Mouse (Mus musculus) embryonic facial prominence, embryonic 12.5 days (tissue): ENCODE results near the gene Usmg5. TPM values are rescaled to one million over a fixed set of nuclear protein-coding genes. Genes with fewer than 3 reads are reported as not detected.

Experiments
- polyA plus RNA-seq: library from polyadenylated mRNA; unstranded; fragments of >200 nt; fragmentation: Nextera tagmentation; extraction: Ambion mirVana; gene quantifications from 2 replicates; pipeline ENCODE4 v1.2.1, GENCODE M21; 2016

The Usmg5 gene
- polyA plus RNA-seq, 1 experiment from 2014 or later, result 1,248 TPM

Other genes starting within 250 kb of the Usmg5 start
- 39.4 and 50.5 TPM in 2 replicates for gene Ina, start 75.9 kb downstream of the Usmg5 start, polyA plus RNA-seq
- 75.2 and 76.1 TPM in 2 replicates for gene Nt5c2, start 75.5 kb downstream of the Usmg5 start, polyA plus RNA-seq
- gene Pcgf6, start 39.7 kb downstream of the Usmg5 start, polyA plus RNA-seq, result 31.5 and 31.7 TPM in 2 replicates
- gene Taf5, start 22.9 kb downstream of the Usmg5 start, polyA plus RNA-seq, result 11.9 and 12.4 TPM in 2 replicates
- 11.8 and 14.0 TPM in 2 replicates for gene Pdcd11, start 121 bp upstream of the Usmg5 start, polyA plus RNA-seq
- 6.1 and 7.0 TPM in 2 replicates for gene Calhm2, start 47.6 kb upstream of the Usmg5 start, polyA plus RNA-seq
- not detected in 2 replicates for gene Calhm1, start 53.6 kb upstream of the Usmg5 start, polyA plus RNA-seq
- not detected in 2 replicates for gene Calhm3, start 67.1 kb upstream of the Usmg5 start, polyA plus RNA-seq
- gene Neurl1a, start 88.2 kb upstream of the Usmg5 start, polyA plus RNA-seq, result 8.7 TPM in 2 replicates